Mouse (Mus musculus) stomach, embryonic 15.5 days (tissue): ENCODE results near the gene Hmgcs2. TPM values are rescaled to one million over a fixed set of nuclear protein-coding genes. Genes with fewer than 3 reads are reported as not detected.

ENCODE experiments used
- ATAC-seq: fragments of 200-750 bp; cut with Nextera tagmentation; 2 replicates; pipeline ENCODE4 v1.8.0; 2017; ENCODE audit warnings: low read depth, moderate number of reproducible peaks, moderate TSS enrichment; ENCODE audit not compliant: insufficient read depth, low FRiP score
- H3K27ac ChIP-seq: fragments of 300-500 bp; sonication (generic); 2 replicates; pipeline ENCODE4 v1.5.1; 2015; ENCODE audit warnings: mild to moderate bottlenecking, inconsistent platforms
- H3K27me3 ChIP-seq: fragments of 300-500 bp; sonication (generic); replicated peaks from 2 replicates; pipeline ENCODE4 v1.6.1; 2015; ENCODE audit warnings: inconsistent platforms
- H3K36me3 ChIP-seq: fragments of 300-500 bp; sonication (generic); 2 replicates; pipeline ENCODE4 v1.6.1; 2015; ENCODE audit warnings: inconsistent platforms
- H3K4me1 ChIP-seq: fragments of 300-500 bp; sonication (generic); 2 replicates; pipeline ENCODE4 v1.6.1; 2015; ENCODE audit warnings: inconsistent platforms
- H3K4me2 ChIP-seq: fragments of 300-500 bp; sonication (generic); 2 replicates; pipeline ENCODE4 v1.6.1; 2015; ENCODE audit warnings: mild to moderate bottlenecking, inconsistent platforms
- H3K4me3 ChIP-seq: fragments of 300-500 bp; sonication (generic); replicated peaks from 2 replicates; pipeline ENCODE4 v1.5.1; 2015; ENCODE audit warnings: inconsistent platforms
- H3K9ac ChIP-seq: fragments of 300-500 bp; sonication (generic); 2 replicates; pipeline ENCODE4 v1.6.1; 2015; ENCODE audit warnings: inconsistent platforms
- H3K9me3 ChIP-seq: fragments of 300-500 bp; sonication (generic); 2 replicates; pipeline ENCODE4 v1.6.1; 2016; ENCODE audit warnings: inconsistent platforms
- WGBS: fragments of 180-500 bp; shearing (Covaris S2); methylation state at CpG from one replicate; pipeline ENCODE4 v1.1.7; 2015; 5-methylcytosine and 5-hydroxymethylcytosine counted together
- polyA plus RNA-seq: library from polyadenylated mRNA; unstranded; fragments of >200 nt; fragmentation: Nextera tagmentation; extraction: Ambion mirVana; gene quantifications from 2 replicates; pipeline ENCODE4 v1.2.1, GENCODE M21; 2015

The Hmgcs2 gene
- polyA plus RNA-seq, 1 experiment from 2014 or later, result 55.7 TPM

GRCm38 (mm10) chr3:98340818-98341594, 60.8 kb downstream of the Hmgcs2 start:
- no peak overlapping the region for H3K4me2 ChIP-seq
- H3K4me1 ChIP-seq, result peaks cover 13% of the 10 kb centered on the region
- no peaks in the 10 kb centered on the region for H3K36me3 ChIP-seq
- 84% methylated on average over 17 of the region's 17 CpGs for WGBS
- H3K4me3 ChIP-seq, result no peak overlapping the region
- no peak for ATAC-seq
- no peaks in the 10 kb centered on the region for H3K27me3 ChIP-seq
- H3K27ac ChIP-seq, result no peak overlapping the region
- no peak overlapping the region for H3K9ac ChIP-seq
- H3K9me3 ChIP-seq, result no peaks in the 10 kb centered on the region

- no peak for ATAC-seq
- WGBS, result 79% methylated on average over 3 of the region's 3 CpGs
- Histone ChIP-seq H3K4me2 (no peak overlapping the region), H3K4me3 (no peak overlapping the region), H3K4me1 (0 out of 2 replicates have a peak, but pooled peaks cover 2% of the 10 kb centered on the region), H3K27me3 (no peaks in the 10 kb centered on the region), H3K27ac (no peak overlapping the region), H3K36me3 (no peaks in the 10 kb centered on the region), H3K9me3 (no peaks in the 10 kb centered on the region), H3K9ac (no peak overlapping the region)
Measured at GRCm38 (mm10) chr3:98343235-98343634, 63.0 kb downstream of the Hmgcs2 start.

GRCm38 (mm10) chr3:98348106-98348505, 67.9 kb downstream of the Hmgcs2 start:
- no peaks in the 10 kb centered on the region for H3K36me3 ChIP-seq
- H3K27me3 ChIP-seq, result no peaks in the 10 kb centered on the region
- no peak overlapping the region for H3K27ac ChIP-seq
- no peaks in the 10 kb centered on the region for H3K9me3 ChIP-seq
- no peak overlapping the region for H3K4me3 ChIP-seq
- no peaks in the 10 kb centered on the region for H3K4me1 ChIP-seq
- ATAC-seq, result no peak
- no peak overlapping the region for H3K9ac ChIP-seq
- 60% methylated on average over 6 of the region's 6 CpGs for WGBS
- no peak overlapping the region for H3K4me2 ChIP-seq

- WGBS, result 13% methylated on average over 7 of the region's 8 CpGs
- H3K27me3 ChIP-seq, result no peaks in the 10 kb centered on the region
- no peak overlapping the region for H3K9ac ChIP-seq
- no peak overlapping the region for H3K4me2 ChIP-seq
- ATAC-seq, result peak; percentile 47; the same call in 1 of the 2 replicates
- H3K27ac ChIP-seq, result no peak overlapping the region
- H3K9me3 ChIP-seq, result no peaks in the 10 kb centered on the region
- H3K36me3 ChIP-seq, result no peaks in the 10 kb centered on the region
- H3K4me1 ChIP-seq, result no peaks in the 10 kb centered on the region
- H3K4me3 ChIP-seq, result no peak overlapping the region
Measured at GRCm38 (mm10) chr3:98348705-98349104, 68.5 kb downstream of the Hmgcs2 start.

GRCm38 (mm10) chr3:98353892-98354291, 73.7 kb downstream of the Hmgcs2 start:
- WGBS, result 27% methylated on average over 7 of the region's 7 CpGs

GRCm38 (mm10) chr3:98355344-98356025, 75.2 kb downstream of the Hmgcs2 start:
- H3K27ac ChIP-seq, result no peak overlapping the region
- H3K36me3 ChIP-seq, result no peaks in the 10 kb centered on the region
- H3K27me3 ChIP-seq, result no peaks in the 10 kb centered on the region
- no peak overlapping the region for H3K4me2 ChIP-seq
- H3K9ac ChIP-seq, result no peak overlapping the region
- H3K4me3 ChIP-seq, result no peak overlapping the region
- 65% methylated on average over 10 of the region's 10 CpGs for WGBS
- no peak for ATAC-seq
- H3K9me3 ChIP-seq, result no peaks in the 10 kb centered on the region
- H3K4me1 ChIP-seq, result no peaks in the 10 kb centered on the region

More at GRCm38 (mm10) chr3:98353892-98354291, 73.7 kb downstream of the Hmgcs2 start:
- no peaks in the 10 kb centered on the region for H3K4me1 ChIP-seq
- no peak for ATAC-seq
- no peaks in the 10 kb centered on the region for H3K27me3 ChIP-seq
- H3K36me3 ChIP-seq, result no peaks in the 10 kb centered on the region
- H3K27ac ChIP-seq, result no peak overlapping the region
- H3K4me2 ChIP-seq, result no peak overlapping the region
- H3K4me3 ChIP-seq, result no peak overlapping the region
- H3K9me3 ChIP-seq, result no peaks in the 10 kb centered on the region
- H3K9ac ChIP-seq, result no peak overlapping the region

- no peak overlapping the region for H3K27ac ChIP-seq
- H3K36me3 ChIP-seq, result no peaks in the 10 kb centered on the region
- WGBS, result 55% methylated on average over 6 of the region's 6 CpGs
- no peak for ATAC-seq
- no peaks in the 10 kb centered on the region for H3K4me1 ChIP-seq
- no peak overlapping the region for H3K9ac ChIP-seq
- no peak overlapping the region for H3K4me2 ChIP-seq
- H3K27me3 ChIP-seq, result no peaks in the 10 kb centered on the region
- H3K9me3 ChIP-seq, result no peaks in the 10 kb centered on the region
- no peak overlapping the region for H3K4me3 ChIP-seq
Measured at GRCm38 (mm10) chr3:98356026-98356365, 75.8 kb downstream of the Hmgcs2 start.

GRCm38 (mm10) chr3:98356632-98357370, 76.6 kb downstream of the Hmgcs2 start:
- H3K27ac ChIP-seq, result no peak overlapping the region

More at GRCm38 (mm10) chr3:98356632-98357370, 76.6 kb downstream of the Hmgcs2 start:
- 61% methylated on average over 3 of the region's 3 CpGs for WGBS
- no peak for ATAC-seq
- Histone ChIP-seq H3K27me3 (no peaks in the 10 kb centered on the region), H3K36me3 (no peaks in the 10 kb centered on the region), H3K9me3 (no peaks in the 10 kb centered on the region), H3K4me2 (no peak overlapping the region), H3K9ac (no peak overlapping the region), H3K4me1 (no peaks in the 10 kb centered on the region), H3K4me3 (no peak overlapping the region)

Other genes with a start within 250 kb of the Hmgcs2 start
- gene Adam30, start 119.8 kb upstream of the Hmgcs2 start, polyA plus RNA-seq, result not detected in 2 replicates
- 0.81 and 1.3 TPM in 2 replicates for gene Reg4, start 58.3 kb upstream of the Hmgcs2 start, polyA plus RNA-seq
- gene Phgdh, start 59.6 kb downstream of the Hmgcs2 start, polyA plus RNA-seq, result 272 and 344 TPM in 2 replicates
- 5.8 and 6.1 TPM in 2 replicates for gene Zfp697, start 102.0 kb downstream of the Hmgcs2 start, polyA plus RNA-seq
- not detected in 2 replicates for gene Gm4450, start 176.7 kb downstream of the Hmgcs2 start, polyA plus RNA-seq
- not detected in 2 replicates for gene Hsd3b4, start 230.1 kb downstream of the Hmgcs2 start, polyA plus RNA-seq